Mouse (Mus musculus): ENCODE results near the gene Kcne1.
A peak's percentile ranks its signal among the peaks of the same experiment; 100 is the strongest.

Gene Kcne1

GRCm38 (mm10) chr16:92359229-92359628 is at the start of gene Kcne1:
Gene Kcne1 (minus strand): TSS chr16:92359468.
- DNase-seq (ENCODE audit: low read depth, low spot score), result no peak

DNA sequence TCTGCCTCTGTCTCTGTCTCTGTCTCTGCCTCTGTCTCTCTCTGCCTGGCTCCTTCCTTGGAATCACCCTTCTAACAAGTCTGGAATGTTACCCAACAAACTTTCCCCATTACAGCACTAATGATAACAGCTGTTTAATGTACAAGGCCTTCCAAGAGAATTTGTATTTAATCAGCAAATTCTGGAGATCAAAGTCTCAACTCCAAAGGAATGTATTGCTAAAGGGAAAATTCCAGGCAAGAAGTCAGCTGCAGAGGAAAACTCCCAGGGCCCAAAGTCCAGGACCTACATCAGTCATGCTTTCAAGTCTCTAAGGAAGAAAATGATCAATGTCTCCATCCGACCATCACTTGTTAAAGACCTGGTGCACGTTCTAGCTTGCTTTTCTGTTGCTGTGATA is 48.6 kb upstream of the Kcne1 start:
- DNase-seq (ENCODE audit: low read depth, low spot score), result no peak

GRCm38 (mm10) chr16:92404141-92404540 is 44.9 kb upstream of the Kcne1 start:
- DNase-seq (ENCODE audit: low read depth, low spot score), result no peak

GRCm38 (mm10) chr16:92403069-92403468 is 43.8 kb upstream of the Kcne1 start:
- no peak for DNase-seq (ENCODE audit: low read depth, low spot score)

- DNase-seq (ENCODE audit: low read depth, low spot score), result no peak
Observed at GRCm38 (mm10) chr16:92402216-92402615, 42.9 kb upstream of the Kcne1 start.

DNA sequence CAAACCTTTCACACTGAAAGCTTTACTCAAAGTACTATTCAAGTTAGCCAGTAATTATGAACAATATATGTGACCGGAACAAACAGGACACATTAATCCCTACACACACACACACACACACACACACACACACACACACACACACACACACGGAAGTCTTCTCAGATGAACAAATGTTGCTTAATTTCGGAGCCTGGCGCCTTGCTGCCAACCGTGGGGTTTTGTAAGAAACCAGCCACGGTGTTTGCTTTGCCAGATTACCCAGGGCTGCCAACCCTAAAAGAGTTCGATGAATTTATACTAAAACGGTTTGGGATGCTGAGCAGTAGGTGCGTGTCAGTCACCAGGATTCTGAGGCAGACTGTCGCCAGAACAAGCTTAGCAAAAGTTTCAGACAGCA is 41.9 kb upstream of the Kcne1 start:
- DNase-seq (ENCODE audit: low read depth, low spot score), result no peak

- peak; percentile 42 for DNase-seq (ENCODE audit: low read depth, low spot score)
Observed at GRCm38 (mm10) chr16:92399490-92400458, 40.5 kb upstream of the Kcne1 start.

- no peak for DNase-seq (ENCODE audit: low read depth, low spot score)
Observed at GRCm38 (mm10) chr16:92398574-92399118, 39.4 kb upstream of the Kcne1 start.

DNA sequence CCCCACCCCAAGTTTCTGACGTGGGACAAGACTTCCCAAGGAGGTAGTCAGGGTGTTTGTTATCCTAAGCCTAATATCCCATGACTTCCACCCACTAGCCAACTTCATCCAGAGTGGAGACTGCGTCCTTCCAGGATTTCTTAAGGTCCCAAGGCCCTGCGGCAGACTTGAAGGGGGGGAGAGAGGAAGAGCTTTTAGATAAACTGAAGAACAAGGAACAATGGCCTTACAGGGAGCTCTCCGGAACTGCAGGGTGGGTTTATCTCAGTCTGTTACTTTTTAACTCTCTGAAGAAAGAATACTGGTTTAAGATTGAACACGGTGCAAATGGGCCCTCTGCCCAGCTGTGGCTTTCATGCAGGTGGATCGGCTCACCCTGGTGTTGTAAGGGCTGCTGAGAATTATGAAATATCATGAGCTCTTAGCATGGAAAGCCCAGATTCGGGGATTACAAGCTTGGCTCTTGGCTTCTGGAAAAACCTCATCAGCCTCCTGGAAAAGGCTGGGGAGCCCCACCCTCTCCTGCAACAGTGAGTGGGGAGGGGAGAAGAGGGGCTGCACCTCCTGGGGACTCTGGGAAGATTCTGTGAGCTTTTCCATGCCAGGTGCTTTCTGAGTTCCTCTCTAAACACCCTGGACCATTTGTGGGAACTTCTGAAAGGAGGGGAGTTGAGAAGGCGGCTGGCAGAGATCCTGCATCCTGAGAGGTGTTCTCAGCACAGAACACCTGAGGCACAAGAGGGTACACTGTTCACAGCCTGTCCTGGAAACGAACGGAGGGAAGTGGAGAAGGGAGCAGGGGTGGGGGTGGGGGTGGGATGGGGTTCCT is 38.7 kb upstream of the Kcne1 start:
- no peak for DNase-seq (ENCODE audit: low read depth, low spot score)

- DNase-seq (ENCODE audit: low read depth, low spot score), result no peak
Observed at GRCm38 (mm10) chr16:92393732-92394131, 34.5 kb upstream of the Kcne1 start.

DNA sequence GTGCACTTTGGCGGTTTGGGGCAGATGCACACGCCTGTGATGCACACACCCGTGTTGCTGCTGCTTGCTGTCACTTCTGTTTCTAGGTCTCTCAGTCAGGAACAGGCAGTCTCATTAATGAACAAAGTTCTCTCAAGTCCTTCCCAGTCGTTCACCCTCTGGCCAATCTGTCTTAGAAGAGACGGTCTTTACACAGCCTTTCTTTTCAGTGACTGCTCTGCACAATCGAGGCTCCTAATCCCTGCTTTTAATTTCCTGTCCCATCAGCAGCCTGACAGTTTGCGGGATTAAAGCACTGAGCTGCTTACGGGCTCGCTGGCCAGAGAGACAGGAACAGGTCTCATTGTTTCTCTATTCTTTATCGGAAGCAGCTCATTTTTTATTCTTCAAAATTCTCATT is 28.4 kb upstream of the Kcne1 start:
- DNase-seq (ENCODE audit: low read depth, low spot score), result no peak

DNA sequence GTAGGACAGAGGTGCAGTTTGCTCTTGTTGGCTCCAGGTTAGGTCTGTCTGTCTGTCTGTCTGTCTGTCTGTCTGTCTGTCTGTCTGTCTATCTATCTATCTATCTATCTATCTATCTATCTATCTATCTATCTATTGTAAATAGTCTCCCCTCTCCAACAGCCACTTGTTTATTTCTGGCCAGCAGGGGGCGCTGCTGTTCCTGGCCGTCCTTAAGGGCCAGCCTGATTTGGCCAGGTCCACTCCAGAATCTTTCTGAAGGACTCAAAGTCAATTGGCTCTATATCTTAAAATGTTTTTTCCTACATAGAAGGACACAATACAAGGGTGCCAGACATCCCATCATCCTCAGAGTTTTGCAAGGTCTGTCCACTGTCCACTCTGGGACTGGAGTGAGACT is 25.8 kb upstream of the Kcne1 start:
- no peak for DNase-seq (ENCODE audit: low read depth, low spot score)

GRCm38 (mm10) chr16:92383412-92383811 is 24.1 kb upstream of the Kcne1 start:
- no peak for DNase-seq (ENCODE audit: low read depth, low spot score)

DNA sequence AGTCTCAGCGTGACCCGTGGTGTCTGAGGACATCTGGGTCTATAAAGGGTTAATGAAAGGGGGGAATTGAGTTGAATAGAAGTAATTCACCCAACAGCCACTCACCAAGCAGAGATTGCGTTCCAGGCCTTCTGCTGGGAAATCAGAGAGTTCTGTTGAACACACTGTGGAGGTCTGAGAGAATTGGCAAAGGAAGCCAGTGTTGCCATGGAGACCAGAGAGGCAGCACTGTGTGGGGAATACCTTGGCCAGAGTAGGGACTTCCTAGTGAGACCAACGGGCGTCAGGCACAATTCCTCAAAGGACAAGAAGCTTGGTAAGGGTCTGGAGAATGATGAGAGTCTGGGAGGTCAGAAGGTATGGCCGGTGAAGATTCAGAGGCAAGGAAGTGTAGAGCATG is 23.2 kb upstream of the Kcne1 start:
- DNase-seq (ENCODE audit: low read depth, low spot score), result peak; percentile 67

GRCm38 (mm10) chr16:92381092-92381491 is 21.8 kb upstream of the Kcne1 start:
- DNase-seq (ENCODE audit: low read depth, low spot score), result no peak

- DNase-seq (ENCODE audit: low read depth, low spot score), result no peak
Observed at GRCm38 (mm10) chr16:92376976-92377375, 17.7 kb upstream of the Kcne1 start.

DNA sequence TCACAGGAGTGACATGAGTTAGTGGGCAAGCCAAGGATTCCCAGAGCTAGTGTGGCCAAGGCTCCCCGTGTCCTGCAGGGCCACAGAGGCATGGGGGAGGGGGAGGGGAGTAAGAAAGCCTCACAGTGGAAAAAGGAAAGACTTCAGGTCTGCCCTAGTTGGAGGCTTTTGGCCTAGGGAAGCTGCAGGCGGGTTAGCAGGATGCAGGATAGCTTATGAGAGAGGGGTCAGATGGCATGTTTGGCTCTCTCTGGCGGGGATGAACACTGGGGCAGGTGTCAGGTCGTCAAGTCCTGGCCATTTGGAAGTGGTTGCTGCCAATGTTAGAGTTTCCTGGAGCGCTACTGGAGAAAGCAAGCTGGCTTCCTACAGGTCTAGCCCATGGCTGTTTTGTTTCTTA is 12.4 kb upstream of the Kcne1 start:
- DNase-seq (ENCODE audit: low read depth, low spot score), result no peak

DNA sequence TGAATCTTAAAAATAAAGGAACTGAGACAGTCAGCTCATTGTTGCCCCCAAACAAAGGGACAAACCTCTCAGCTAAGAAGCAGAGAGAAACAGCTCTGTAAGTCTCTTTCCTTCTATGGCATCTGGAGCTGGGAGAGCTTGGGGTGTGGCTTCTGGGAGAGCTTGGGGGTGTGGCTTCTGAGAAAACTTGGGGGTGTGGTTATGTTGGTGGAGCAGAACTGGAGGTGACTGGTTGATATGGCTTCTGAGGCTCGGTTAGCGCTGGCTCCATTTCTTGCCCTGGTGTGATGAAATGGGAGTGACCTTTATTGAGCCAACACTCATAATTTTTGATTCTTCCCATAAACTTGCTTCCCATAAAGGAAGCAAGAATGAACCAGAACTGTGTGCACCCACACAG is 10.0 kb upstream of the Kcne1 start:
- DNase-seq (ENCODE audit: low read depth, low spot score), result no peak

- DNase-seq (ENCODE audit: low read depth, low spot score), result no peak
Observed at GRCm38 (mm10) chr16:92365477-92365876, 6.2 kb upstream of the Kcne1 start.

DNA sequence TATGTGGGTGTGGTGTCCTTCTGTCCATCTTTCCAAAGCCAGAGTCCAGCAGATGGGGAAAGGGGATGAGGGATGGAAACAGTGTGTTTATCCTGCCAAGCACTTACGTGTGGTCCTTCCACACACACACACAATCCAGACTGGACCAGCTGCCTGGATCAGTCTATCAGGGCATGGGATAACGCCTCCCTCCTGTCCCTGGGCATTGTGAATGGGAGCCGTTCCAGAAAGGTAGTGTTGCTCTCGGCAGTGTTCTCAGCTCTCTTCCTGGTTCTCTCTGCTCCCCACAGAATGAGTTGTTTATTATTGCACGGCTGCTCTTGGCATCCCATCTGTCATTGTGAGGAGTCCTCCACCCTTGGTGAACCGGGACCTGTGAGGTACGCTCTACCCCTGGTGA is 1.4 kb upstream of the Kcne1 start:
- no peak for DNase-seq (ENCODE audit: low read depth, low spot score)

GRCm38 (mm10) chr16:92358734-92359133 is 534 bp downstream of the Kcne1 start:
- no peak for DNase-seq (ENCODE audit: low read depth, low spot score)

DNA sequence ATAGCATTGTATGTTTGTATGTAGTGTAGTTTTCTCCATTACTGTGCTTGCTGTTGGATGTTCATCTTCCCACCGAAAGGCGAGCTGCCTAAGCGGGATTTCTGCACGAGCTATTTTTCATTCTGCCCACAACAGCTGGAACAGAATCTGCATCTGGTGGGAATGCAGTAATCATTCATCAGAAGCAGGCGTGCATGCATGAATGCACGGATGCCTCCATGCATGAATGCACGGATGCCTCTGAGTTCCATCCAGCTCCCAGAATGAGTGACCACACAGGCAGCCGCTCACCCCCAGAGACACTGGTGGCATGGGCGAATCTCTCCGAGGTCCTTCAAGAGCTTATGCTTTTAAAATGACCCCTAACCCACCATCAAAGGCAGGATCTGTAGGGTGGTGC is 1.7 kb downstream of the Kcne1 start:
- no peak for DNase-seq (ENCODE audit: low read depth, low spot score)
